Comparison of ENCODE assay signal across 8 mouse cellular contexts in the genomic region with DNA sequence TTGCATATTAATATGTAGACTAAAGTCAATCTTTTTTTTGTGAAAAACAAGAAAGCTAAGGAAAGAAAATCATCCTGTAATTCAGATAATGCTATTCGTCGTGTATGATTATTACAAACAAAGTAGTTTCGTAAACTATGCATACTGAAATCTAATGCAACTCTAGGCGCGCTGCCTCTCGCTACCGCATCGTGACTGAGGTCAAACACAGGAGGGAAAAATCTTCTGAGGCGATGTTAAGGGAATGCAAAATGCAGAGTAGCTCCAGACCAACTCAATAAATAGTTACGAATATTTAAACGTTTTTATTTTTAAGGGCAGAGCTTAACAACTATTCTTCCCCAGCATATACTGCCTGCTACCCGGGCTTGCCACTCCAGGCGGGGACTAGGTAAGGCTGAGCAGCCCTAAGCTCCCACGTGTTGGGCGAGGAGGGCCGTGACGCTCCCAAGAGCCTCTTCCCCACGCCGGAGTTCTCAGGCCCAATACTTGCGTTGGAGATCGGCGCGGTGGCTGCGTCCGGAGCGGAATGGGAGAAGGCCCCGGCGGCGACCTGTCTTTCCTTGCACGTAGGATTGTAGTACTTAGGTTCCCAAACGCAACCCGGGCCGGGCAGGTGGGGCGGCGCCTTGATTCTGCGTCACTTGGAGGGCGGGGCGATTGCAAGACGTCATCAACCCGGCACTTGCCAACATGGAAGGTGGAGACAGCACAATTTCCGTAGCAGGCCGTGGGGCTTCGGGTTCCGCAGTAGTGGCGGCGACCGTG. TPM values are rescaled to one million over a fixed set of nuclear protein-coding genes. Genes with fewer than 3 reads are reported as not detected.
DNase-seq lines count a peak whose midpoint lies in the region; ATAC-seq and TF ChIP-seq lines count a peak whose summit lies in the region.

Dus4l (minus strand) TSS at position 630 of the 768 bp plus-strand sequence.
Cog5 (plus strand) TSS at position 673 of the 768 bp plus-strand sequence.

- no peaks in the 10 kb centered on the region; the same call in 1 of the 2 replicates for H3K4me1 ChIP-seq in bone marrow, adult 2 months (ENCODE audit: control insufficient read depth, insufficient read depth, low read length)
- peaks cover 7% of the 10 kb centered on the region for H3K4me1 ChIP-seq in embryonic facial prominence, embryonic 15.5 days
- H3K4me1 ChIP-seq in kidney, embryonic 15.5 days: peaks cover 8% of the 10 kb centered on the region

- H3K4me3 ChIP-seq in bone marrow, adult 2 months (replicated peaks; ENCODE audit: control insufficient read depth, low read depth, low read length): peak within 1 kb of the TSS; percentile 100
- peak within 1 kb of the TSS; percentile 95 for H3K4me3 ChIP-seq in embryonic facial prominence, embryonic 15.5 days (replicated peaks)
- peak within 1 kb of the TSS; percentile 94 for H3K4me3 ChIP-seq in kidney, embryonic 15.5 days (replicated peaks)

- ATAC-seq in embryonic facial prominence, embryonic 15.5 days (ENCODE audit: insufficient number of reproducible peaks, low FRiP score, low TSS enrichment, low read depth): peak; percentile 91
- ATAC-seq in kidney, embryonic 15.5 days (replicated peaks; ENCODE audit: low FRiP score): peak; percentile 97
- peak; percentile 92 for ATAC-seq in monocyte, adult 5-6 weeks (replicated peaks; ENCODE audit: insufficient number of reproducible peaks, low FRiP score, low TSS enrichment, poor library complexity, severe bottlenecking)

- H3K27ac ChIP-seq in bone marrow, adult 2 months (ENCODE audit: control insufficient read depth, insufficient read depth, low read depth, low read length, poor library complexity): peak within 1 kb of the TSS; percentile 77
- H3K27ac ChIP-seq in embryonic facial prominence, embryonic 15.5 days (replicated peaks): peak within 1 kb of the TSS; percentile 88
- H3K27ac ChIP-seq in kidney, embryonic 15.5 days: peak within 1 kb of the TSS; percentile 87

- no peak for TF ChIP-seq CTCF in bone marrow, adult 2 months (IDR thresholded peaks at IDR 0.05; ENCODE audit: control insufficient read depth, insufficient read depth, low read length)

- no peaks in the 10 kb centered on the region for H3K36me3 ChIP-seq in embryonic facial prominence, embryonic 15.5 days
- H3K36me3 ChIP-seq in kidney, embryonic 15.5 days: peaks cover 11% of the 10 kb centered on the region

- TF ChIP-seq POLR2A in bone marrow, adult 2 months (IDR thresholded peaks at IDR 0.05; ENCODE audit: borderline replicate concordance, control insufficient read depth, low read depth, low read length): peak; percentile 73; the same call in 1 of the 2 replicates

- peak within 1 kb of the TSS; percentile 55 for H3K4me2 ChIP-seq in embryonic facial prominence, embryonic 15.5 days (replicated peaks)
- H3K4me2 ChIP-seq in kidney, embryonic 15.5 days: peak within 1 kb of the TSS; percentile 65

- H3K9me3 ChIP-seq in embryonic facial prominence, embryonic 15.5 days (replicated peaks): no peaks in the 10 kb centered on the region
- H3K9me3 ChIP-seq in kidney, embryonic 15.5 days (replicated peaks): no peaks in the 10 kb centered on the region

- 0% methylated on average over 47 of the region's 47 CpGs for WGBS in bone marrow, adult 2 months
- WGBS in embryonic facial prominence, embryonic 15.5 days: under 1% methylated on average over 47 of the region's 47 CpGs
- under 1% methylated on average over 47 of the region's 47 CpGs for WGBS in kidney, embryonic 15.5 days

- DNase-seq in 416B (ENCODE audit: low read depth) (peak; percentile 95), liver (peak; percentile 94)
- peak; percentile 93 to 97 for DNase-seq in heart, adult 9 months (ENCODE audit: low spot score in 2 of 2)
- peak; percentile 95 to 98 for DNase-seq in spleen, postnatal 4 days (ENCODE audit: low spot score in 2 of 2)

- H3K27me3 ChIP-seq in embryonic facial prominence, embryonic 15.5 days: no peaks in the 10 kb centered on the region
- H3K27me3 ChIP-seq in kidney, embryonic 15.5 days: no peaks in the 10 kb centered on the region

- peak within 1 kb of the TSS; percentile 83 for H3K9ac ChIP-seq in embryonic facial prominence, embryonic 15.5 days
- H3K9ac ChIP-seq in kidney, embryonic 15.5 days: peak within 1 kb of the TSS; percentile 78

RNA-seq across cellular contexts. Expression of gene Dus4l, which starts in this region (rescaled TPM):
- polyA plus RNA-seq in bone marrow, adult 2 months (2011; ENCODE audit: insufficient read depth, insufficient read length, low replicate concordance, missing spikeins): 6.0 and 14.3 TPM in 2 replicates
- 11.9 and 12.6 TPM in 2 replicates for polyA plus RNA-seq in embryonic facial prominence, embryonic 15.5 days (2015; fragmentation: Nextera tagmentation; extraction: Ambion mirVana)
- polyA plus RNA-seq in kidney, embryonic 15.5 days (2015; fragmentation: Nextera tagmentation; extraction: Ambion mirVana): 12.4 and 14.6 TPM in 2 replicates
- total RNA-seq in monocyte, adult 5-6 weeks (2017): 2.6 to 11.0 TPM (median 8.5 TPM) in 3 replicates

RNA-seq across cellular contexts. Expression of gene Cog5, which starts in this region (rescaled TPM):
- 6.0 and 25.0 TPM in 2 replicates for polyA plus RNA-seq in bone marrow, adult 2 months (2011; ENCODE audit: insufficient read depth, insufficient read length, low replicate concordance, missing spikeins)
- 27.6 and 28.8 TPM in 2 replicates for polyA plus RNA-seq in embryonic facial prominence, embryonic 15.5 days (2015; fragmentation: Nextera tagmentation; extraction: Ambion mirVana)
- 27.9 and 29.1 TPM in 2 replicates for polyA plus RNA-seq in kidney, embryonic 15.5 days (2015; fragmentation: Nextera tagmentation; extraction: Ambion mirVana)
- total RNA-seq in monocyte, adult 5-6 weeks (2017): 47.8 to 73.1 TPM (median 54.1 TPM) in 3 replicates

Comparison
In these comparisons a context has a peak if more than half of its experiments do, and no peak if none do; other contexts are left out.
1. Peak in every context shown above with its lines: DNase-seq, ATAC-seq, H3K4me3 ChIP-seq and H3K27ac ChIP-seq.